In the genomic region with DNA sequence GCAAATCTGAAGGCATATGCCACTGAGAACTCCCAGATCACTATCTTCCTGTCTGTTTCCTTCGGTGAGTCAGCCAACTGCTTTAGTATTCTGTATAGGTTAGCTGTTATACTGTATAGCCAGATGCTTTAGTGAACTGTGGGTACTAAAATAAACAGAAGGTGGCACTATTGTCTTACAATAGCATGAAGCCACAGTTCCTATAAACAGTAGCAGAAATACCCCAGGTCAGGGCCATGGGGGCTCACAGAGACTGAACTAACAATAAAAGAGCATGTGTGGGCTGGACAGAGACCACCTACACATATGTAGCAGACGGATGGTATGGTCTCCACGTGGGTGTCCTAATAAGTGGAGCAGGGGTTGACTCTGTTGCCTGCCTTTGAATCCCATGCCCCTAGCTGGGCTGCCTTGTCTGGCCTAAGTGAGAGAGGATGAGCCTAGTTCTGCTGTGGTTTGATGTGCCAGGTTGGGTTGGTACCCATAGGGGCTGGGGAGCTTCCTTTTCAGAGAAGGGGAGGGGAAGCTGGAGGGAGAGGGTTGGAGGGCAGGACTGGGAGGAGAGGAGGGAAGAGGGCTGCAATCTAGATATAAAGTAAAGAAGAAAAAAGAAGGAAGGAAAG, we compare ENCODE assay signal across 8 mouse cellular contexts.
A peak's percentile ranks its signal among the peaks of the same experiment; 100 is the strongest.
DNase-seq lines count a peak whose midpoint lies in the region; ATAC-seq and TF ChIP-seq lines count a peak whose summit lies in the region.

No protein-coding gene starts in this region.

- no peak overlapping the region for H3K4me3 ChIP-seq in embryonic facial prominence, embryonic 14.5 days (ENCODE audit: low read depth, low read length)
- H3K4me3 ChIP-seq in liver, embryonic 14.5 days (ENCODE audit: insufficient read depth in 1 of 2, low read depth in 2 of 2, low read length in 2 of 2): no peak overlapping the region
- no peak overlapping the region for H3K4me3 ChIP-seq in stomach, embryonic 15.5 days (replicated peaks)

- no peaks in the 10 kb centered on the region for H3K4me1 ChIP-seq in embryonic facial prominence, embryonic 14.5 days (ENCODE audit: control insufficient read depth, insufficient read depth, low read length)
- H3K4me1 ChIP-seq in liver, embryonic 14.5 days (replicated peaks; ENCODE audit: control insufficient read depth in 2 of 2, insufficient read depth in 2 of 2, low read length in 1 of 2): no peaks in the 10 kb centered on the region
- no peaks in the 10 kb centered on the region for H3K4me1 ChIP-seq in stomach, embryonic 15.5 days

- TF ChIP-seq CTCF in liver, embryonic 14.5 days (IDR thresholded peaks at IDR 0.05; ENCODE audit: low read depth): peak; percentile 37; the same call in 1 of the 2 replicates

- no peak overlapping the region for H3K27ac ChIP-seq in embryonic facial prominence, embryonic 14.5 days (replicated peaks; ENCODE audit: low read depth, low read length)
- no peak overlapping the region for H3K27ac ChIP-seq in liver, embryonic 14.5 days
- no peak overlapping the region for H3K27ac ChIP-seq in stomach, embryonic 15.5 days

- WGBS in embryonic facial prominence, embryonic 14.5 days: 16% methylated on average over 3 of the region's 3 CpGs
- 9% methylated on average over 3 of the region's 3 CpGs for WGBS in liver, embryonic 14.5 days (ENCODE audit: insufficient replicate concordance)
- 19% methylated on average over 3 of the region's 3 CpGs for WGBS in stomach, embryonic 15.5 days

- TF ChIP-seq EP300 in liver, embryonic 14.5 days (IDR thresholded peaks at IDR 0.05; ENCODE audit: low read depth): no peak

- H3K9ac ChIP-seq in embryonic facial prominence, embryonic 14.5 days (ENCODE audit: low read depth, low read length): no peak overlapping the region
- H3K9ac ChIP-seq in liver, embryonic 14.5 days (replicated peaks): no peak overlapping the region
- no peak overlapping the region for H3K9ac ChIP-seq in stomach, embryonic 15.5 days

- no peaks in the 10 kb centered on the region for H3K27me3 ChIP-seq in embryonic facial prominence, embryonic 14.5 days (replicated peaks; ENCODE audit: control insufficient read depth, insufficient read depth, low read length)
- no peaks in the 10 kb centered on the region for H3K27me3 ChIP-seq in liver, embryonic 14.5 days (ENCODE audit: control insufficient read depth, insufficient read depth, low read length)
- H3K27me3 ChIP-seq in stomach, embryonic 15.5 days (replicated peaks): no peaks in the 10 kb centered on the region

- no peak overlapping the region for H3K4me2 ChIP-seq in embryonic facial prominence, embryonic 14.5 days (ENCODE audit: low read depth, low read length)
- H3K4me2 ChIP-seq in liver, embryonic 14.5 days (ENCODE audit: low read depth): no peak overlapping the region
- H3K4me2 ChIP-seq in stomach, embryonic 15.5 days: no peak overlapping the region

- H3K36me3 ChIP-seq in embryonic facial prominence, embryonic 14.5 days (ENCODE audit: control insufficient read depth, insufficient read depth, low read length): no peaks in the 10 kb centered on the region
- no peaks in the 10 kb centered on the region for H3K36me3 ChIP-seq in liver, embryonic 14.5 days (replicated peaks; ENCODE audit: control insufficient read depth, insufficient read depth, low read depth)
- no peaks in the 10 kb centered on the region for H3K36me3 ChIP-seq in stomach, embryonic 15.5 days

- intact Hi-C loops in heart, postnatal 25 days (cut with DNase I): loop anchor here (5.0 kb wide), 1 partner anchor 202 kb away; a partner anchor contains a TSS

- DNase-seq in heart, adult 8-10 months (ENCODE audit: low spot score): peak; percentile 9
- no peak for DNase-seq in heart, postnatal 25 days (ENCODE audit: low spot score)
- peak; percentile 52 for DNase-seq in adipocyte (ENCODE audit: low spot score)
- peak; percentile 55 for DNase-seq in embryonic facial prominence, embryonic 14.5 days (ENCODE audit: low spot score)
- peak in 2 of 3 experiments; percentile 7 to 10 for DNase-seq in liver, embryonic 14.5 days (ENCODE audit: low read depth in 3 of 3, low spot score in 3 of 3)
- DNase-seq in urinary bladder, adult 18-20 months (ENCODE audit: low spot score in 2 of 2): no peak

- H3K9me3 ChIP-seq in embryonic facial prominence, embryonic 14.5 days (ENCODE audit: control insufficient read depth, low read length): no peaks in the 10 kb centered on the region
- H3K9me3 ChIP-seq in liver, embryonic 14.5 days (ENCODE audit: control insufficient read depth, low read length): no peaks in the 10 kb centered on the region
- H3K9me3 ChIP-seq in stomach, embryonic 15.5 days: no peaks in the 10 kb centered on the region

- peak; percentile 78 for ATAC-seq in embryonic facial prominence, embryonic 14.5 days (ENCODE audit: low read depth)
- ATAC-seq in inflammation-experienced regulatory T-cells, adult 6 months: peak; percentile 50
- ATAC-seq in liver, embryonic 14.5 days (ENCODE audit: insufficient read depth): no peak
- peak; percentile 70; the same call in 1 of the 2 replicates for ATAC-seq in stomach, embryonic 15.5 days (ENCODE audit: insufficient read depth, low FRiP score, low read depth)

Comparison
In these comparisons a context has a peak if more than half of its experiments do, and no peak if none do; other contexts are left out.
1. DNase-seq: peak in heart, adult 8-10 months (single experiment), adipocyte (single experiment), embryonic facial prominence, embryonic 14.5 days (single experiment) and liver, embryonic 14.5 days (2 of 3); none in heart, postnatal 25 days (single experiment) and urinary bladder, adult 18-20 months (0 of 2).